Mouse (Mus musculus) E14TG2a.4 (cell line): Measurements from ENCODE around the gene Scn4b.

Experiments used
- CTCF ChIP-seq: conservative IDR thresholded peaks from 2 replicates; pipeline ENCODE4 v1.5.1; 2014; ENCODE audit warnings: low read length
- NANOG ChIP-seq: IDR thresholded peaks from 2 replicates; pipeline ENCODE4 v1.6.1; 2014; ENCODE audit warnings: borderline replicate concordance, low read length, mixed read lengths

DNA sequence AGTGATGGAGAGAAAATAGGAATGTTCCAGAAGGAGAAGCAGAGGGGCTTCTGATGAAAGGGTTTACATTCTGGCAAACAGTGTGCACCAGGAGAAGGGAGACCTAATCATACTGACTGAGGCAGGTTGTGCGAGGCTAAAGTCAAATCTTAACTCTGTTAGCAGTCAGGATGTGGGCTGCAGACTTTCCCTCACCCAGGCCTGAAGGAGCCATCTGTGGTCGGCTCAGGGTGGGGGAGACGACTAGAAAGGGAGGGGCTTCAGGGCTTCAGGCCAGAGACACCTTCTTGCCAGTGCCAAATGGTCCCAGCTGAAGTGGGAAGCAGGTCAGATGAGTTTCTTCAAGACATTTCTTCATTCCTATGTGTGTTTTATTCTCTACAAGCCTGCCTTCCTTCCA is 39.8 kb upstream of the Scn4b start:
- no peak for TF ChIP-seq CTCF
- TF ChIP-seq NANOG = no peak
